Mouse (Mus musculus): ENCODE results near the gene Kdsr. TPM values are rescaled to one million over a fixed set of nuclear protein-coding genes. Genes with fewer than 3 reads are reported as not detected.

The Kdsr gene
- total RNA-seq (2021) = 31.1 and 52.3 TPM in 2 replicates
- long read RNA-seq, full-length matches to known transcripts = 46 of 57 reads
- long read RNA-seq, partial matches to known transcripts = 2 of 57 reads
- long read RNA-seq, other reads (novel, unspliced or antisense) = 9 of 57 reads

DNA sequence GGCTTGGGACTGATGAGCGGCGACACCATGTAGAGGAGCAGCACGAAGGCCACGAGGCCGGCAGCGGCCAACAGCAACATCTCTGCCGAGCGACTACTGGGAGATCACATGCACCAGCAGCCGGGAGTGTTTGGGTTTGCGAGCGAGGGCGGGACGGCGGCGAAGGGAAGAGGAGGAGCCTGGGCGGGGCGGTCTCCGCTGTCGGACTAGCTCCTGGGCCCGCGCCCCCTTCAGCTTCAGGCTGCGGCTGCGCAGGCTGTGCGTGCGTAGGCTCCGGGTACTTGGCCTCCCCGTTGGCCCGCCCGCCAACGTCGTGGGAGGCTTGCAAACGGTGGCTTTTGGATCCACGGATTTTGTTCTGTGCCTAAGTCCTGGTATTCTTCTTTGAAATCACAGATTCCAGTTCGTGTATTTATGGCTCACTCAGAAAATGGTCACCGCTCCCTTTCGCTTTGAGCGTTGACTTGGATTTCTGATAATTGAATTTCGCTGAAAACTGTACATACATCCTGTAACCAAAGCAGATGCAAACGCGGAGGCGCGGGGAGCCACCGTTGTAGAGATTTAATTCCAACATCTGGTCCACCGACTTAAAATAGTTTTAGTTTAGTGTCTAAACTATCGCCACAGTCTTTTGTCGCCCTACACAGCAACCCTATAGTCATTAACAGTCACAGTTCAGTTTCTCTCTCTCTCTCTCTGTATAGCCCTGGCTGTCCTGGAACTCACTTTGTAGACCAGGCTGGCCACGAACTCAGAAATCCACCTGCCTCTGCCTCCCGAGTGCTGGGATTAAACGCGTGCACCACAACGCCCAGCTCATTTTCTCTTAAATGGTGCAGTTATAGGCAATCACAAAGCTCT is at the start of gene Kdsr:
Gene Kdsr (minus strand): TSS at position 156 of the 864 bp plus-strand sequence.
- peak; percentile 97 for DNase-seq

DNA sequence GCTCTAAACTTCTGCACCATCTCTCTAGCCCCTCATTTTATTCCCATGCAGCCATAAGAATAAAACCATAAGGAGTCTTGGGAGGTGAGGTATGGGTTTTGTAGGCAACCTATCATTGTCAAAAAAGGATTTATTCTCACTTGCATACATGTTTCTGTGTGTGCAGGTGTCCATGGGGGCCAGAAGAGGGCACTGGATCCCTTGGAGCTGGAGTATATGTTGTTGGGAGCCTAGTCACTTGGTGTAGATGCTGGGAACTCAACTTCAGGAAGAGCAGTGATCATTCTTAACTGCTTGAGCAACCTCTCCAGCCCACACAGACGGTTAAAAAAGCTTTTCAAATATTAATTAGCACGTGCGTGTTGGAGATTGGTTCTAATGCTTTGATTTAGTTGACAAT is 40.4 kb upstream of the Kdsr start:
- DNase-seq = no peak

DNA sequence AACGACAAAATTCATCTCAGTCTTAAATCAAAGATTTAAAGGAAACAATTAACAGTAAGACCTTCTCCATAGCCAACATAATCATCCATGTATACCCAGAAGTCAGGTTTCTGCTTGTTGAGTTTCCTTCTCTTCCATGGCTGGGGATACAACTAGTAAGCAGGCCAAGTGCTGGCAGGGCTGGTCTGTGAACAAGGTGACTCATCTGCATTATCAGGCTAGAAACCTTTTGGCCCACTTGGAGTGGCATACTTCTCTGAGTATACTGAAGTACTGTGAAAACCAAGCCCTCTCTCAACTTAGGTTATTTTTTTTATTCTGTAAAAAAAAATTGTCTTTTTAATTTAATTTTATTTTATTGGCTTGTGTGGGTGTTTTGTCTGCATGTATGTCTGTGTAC is 39.9 kb upstream of the Kdsr start:
- no peak for DNase-seq

DNA sequence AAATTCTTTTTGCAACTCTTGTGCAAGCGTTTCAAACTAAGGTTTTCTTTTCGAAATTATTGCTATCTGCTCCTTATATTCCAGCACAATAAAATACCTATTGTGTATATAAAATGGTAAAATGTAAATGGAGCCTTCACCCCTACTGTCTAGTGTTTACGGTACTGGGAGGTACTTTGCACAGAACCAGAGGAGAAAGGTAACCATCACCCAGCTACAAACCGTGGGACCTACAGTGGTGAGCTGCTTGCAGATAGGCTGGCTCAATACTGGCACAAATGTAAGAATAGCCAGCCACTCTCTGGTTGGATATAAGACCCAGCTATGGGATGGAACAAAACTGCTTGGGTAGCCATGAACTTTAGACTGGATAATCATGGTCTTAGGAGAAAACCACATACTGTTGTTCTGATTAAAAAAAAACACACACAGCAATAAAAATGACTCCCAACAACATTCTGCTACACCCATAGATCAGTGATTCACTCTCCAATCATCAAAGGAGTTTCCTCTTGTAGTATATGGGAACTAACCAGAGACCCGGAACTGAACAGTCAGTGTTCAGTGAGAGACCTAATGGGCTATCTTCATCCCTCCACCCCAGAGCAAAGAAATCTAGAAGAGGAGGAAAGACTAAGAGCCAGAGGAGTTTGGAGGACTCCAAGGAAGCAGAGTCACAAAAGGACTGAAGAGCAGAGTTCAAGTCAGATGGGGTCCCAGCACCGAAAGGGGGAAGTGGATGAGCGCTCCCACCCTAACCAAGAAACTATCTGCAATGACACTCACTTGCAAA is 37.7 kb upstream of the Kdsr start:
- no peak for DNase-seq

DNA sequence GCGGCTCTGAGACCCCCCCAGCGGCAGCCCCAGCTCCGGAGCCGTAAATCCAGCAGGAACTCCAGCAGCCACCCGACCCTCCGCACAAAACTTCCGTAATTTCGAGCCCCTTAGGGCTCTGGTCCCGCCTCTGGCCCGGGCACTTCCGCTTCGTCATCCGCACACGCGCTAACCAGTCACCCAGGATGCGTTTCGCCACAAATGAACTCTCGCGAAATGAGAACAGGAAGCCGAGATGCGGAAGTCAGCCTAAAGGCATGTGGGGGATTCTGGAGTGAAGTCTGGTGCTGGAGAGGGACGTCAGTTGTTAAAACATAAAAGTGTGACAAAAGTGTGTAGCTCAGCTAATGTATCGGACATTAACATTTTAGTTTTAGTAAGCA is 37.0 kb upstream of the Kdsr start, which contains the start of gene Vps4b:
Gene Vps4b (minus strand): TSS at position 187 of the 383 bp plus-strand sequence.
- DNase-seq = peak; percentile 88

DNA sequence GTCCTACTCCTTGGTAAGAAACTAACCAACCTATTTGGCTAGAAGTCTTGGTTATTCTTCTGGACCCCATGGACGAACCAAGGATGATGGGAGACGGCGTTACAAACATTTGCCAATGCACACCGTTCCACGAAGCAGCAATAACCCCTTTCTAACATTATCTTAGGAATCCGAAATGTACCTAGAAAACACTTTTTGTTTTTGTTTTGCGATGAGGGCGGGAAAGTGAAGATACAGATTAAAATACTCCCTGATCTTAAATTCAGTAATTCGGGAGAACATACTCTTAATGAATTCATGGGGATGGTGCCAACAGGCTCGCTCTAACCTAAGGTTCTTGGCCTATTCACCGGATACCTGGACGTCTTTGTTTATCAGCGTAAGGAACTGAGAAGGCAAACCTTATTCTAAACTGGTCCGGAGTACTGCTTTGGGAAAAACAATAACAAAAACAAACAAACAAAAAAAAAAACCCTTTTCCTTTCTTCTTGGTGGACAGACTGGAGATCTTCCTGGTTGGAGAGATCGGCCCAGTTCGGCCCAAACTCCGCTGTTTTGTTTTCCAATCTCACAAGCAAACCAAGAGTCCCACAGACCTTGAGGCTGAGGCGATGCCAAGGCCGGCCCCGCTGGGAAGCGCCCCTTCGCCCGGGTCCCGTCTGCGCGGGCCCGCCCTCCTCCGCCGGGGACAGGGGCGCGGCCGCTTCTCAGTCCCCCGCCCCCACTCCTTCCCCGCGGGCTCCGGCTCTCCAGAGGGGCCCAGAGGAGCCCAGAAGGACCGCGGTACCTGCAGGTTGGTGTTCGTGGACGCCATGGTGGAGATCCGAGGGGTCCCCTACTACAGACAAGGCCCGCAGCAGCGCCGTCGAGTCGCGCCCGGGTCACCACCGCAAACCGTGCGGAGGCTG is 36.4 kb upstream of the Kdsr start:
- peak; percentile 63 for DNase-seq

DNA sequence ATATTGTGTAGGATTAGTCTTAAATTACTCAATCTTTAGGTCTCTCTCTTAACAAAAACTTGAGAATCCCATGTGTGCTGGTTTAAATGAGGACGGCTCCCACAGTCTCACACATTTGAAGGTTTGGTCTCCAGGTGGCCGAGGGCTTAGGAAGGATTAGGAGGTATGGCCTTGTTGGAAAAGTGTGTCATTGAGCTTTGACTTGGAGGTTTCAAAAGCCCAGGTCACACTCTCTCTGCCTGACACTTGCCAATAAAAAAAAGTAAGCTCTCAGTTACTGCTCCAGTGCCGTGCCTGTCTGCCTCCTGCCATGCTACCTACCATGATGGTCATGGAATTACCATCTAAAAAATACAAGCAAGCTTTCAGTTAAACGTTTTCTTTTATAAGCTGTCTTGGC is 15.4 kb upstream of the Kdsr start:
- DNase-seq = no peak

DNA sequence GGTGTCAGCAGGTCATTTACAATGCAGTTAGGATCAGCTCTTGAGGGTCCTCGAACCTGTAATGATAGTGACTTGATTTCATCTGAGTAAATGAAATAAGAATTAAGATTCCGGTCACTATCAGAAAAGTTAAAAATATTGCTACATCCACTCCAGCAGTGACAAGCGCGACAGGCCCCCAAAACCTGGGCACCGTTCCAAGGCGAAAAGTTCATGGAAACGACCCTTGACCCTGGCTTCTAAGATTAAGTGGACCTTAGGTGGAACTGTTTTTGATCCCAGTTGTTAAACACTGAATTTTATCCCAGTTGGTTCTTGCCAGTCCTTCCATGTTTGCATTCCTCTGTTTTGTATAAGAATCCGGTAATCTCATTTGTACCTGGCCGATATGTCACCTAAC is 14.6 kb upstream of the Kdsr start:
- DNase-seq = no peak

DNA sequence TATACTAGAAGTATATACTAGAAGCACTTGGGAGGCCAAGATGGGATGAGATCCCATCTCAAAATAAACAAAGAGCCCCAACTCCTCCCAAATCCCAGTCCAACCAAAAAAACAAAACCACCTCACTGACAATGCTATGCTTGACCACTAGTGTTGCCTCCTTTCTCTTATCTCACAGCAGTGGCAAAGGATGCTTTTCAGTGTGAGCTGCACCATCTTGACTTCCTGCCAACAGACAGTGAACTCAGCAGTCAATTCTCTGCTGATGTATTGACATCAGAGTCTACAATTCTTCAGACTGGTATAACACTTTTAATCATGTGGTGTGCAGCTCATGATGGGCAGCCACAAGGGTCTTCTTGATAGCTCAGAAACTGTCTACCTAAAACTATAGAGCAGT is 9.2 kb upstream of the Kdsr start:
- no peak for DNase-seq

DNA sequence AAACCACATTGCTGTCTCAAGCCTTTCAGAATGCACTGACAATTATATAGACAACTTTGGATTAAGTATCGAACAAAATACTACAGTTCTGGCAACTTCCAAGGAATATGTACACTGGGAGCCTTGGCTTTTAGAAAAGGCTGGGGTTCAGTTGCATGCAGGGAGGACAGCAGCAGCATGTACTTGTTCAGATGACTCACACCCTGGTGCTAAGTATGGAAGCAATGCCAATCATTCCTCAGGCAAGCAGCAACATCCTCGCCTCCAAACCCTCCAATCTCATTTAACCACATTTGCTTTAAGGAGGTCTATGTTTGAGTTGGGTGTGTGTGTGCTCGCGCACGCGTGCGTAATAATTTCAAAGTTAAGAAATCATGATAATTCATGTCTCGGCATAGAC is 6.2 kb upstream of the Kdsr start:
- DNase-seq = no peak

DNA sequence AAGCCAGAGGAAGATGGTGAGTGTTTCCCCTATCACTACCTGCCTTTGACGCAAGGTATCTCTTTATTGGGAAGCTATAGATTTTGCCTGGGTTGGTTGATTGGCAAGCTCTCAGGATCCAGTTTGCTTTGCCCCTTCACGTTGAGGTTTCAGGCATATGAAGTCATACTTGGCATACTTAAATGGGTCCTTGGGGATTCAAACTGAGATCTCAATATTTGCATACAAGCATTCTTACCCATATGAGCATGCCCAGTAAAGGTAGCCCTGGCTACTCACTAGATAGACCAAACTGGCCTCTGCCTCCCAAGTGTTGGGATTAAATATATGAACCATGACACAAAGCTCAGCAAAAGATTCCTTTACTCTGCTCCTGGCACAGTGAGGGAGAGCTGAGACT is 5.3 kb upstream of the Kdsr start:
- DNase-seq = no peak

DNA sequence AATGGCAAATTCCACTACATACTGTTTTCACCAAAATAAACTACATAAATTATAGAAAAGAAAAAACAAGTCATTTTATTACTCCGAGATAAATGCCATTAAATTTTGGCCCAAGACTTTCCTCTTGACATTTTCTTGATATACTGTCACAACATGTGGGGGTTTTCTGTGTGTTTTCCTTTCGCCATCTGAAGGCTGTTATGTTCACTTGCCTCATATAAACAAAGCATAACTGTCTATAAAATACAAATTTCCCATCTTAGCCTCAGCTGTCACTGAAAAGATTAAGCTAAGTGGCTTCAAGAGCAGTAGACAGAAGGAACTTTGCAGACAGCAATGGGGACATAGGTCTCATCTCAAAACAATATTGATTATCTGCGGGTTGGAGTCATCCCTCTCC is 4.8 kb upstream of the Kdsr start:
- no peak for DNase-seq

DNA sequence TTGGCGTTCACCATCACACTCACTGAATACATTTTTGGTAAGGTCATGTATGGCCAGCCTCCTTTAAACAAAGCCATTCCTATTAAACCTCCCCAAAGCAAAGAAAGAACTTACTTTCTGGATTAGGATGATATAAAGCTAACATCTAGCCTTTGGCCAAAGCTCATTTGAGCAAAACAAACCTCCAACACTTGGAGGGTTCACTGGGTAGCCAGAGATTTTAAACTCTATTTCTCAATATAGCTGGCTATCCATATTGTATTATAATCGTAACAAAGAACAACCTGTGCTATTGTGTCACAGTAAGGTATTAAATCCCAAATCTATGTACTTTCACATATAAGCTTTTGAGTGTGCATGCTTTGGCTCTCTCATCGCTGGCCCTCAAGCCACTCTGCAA is 1.2 kb upstream of the Kdsr start:
- no peak for DNase-seq

DNA sequence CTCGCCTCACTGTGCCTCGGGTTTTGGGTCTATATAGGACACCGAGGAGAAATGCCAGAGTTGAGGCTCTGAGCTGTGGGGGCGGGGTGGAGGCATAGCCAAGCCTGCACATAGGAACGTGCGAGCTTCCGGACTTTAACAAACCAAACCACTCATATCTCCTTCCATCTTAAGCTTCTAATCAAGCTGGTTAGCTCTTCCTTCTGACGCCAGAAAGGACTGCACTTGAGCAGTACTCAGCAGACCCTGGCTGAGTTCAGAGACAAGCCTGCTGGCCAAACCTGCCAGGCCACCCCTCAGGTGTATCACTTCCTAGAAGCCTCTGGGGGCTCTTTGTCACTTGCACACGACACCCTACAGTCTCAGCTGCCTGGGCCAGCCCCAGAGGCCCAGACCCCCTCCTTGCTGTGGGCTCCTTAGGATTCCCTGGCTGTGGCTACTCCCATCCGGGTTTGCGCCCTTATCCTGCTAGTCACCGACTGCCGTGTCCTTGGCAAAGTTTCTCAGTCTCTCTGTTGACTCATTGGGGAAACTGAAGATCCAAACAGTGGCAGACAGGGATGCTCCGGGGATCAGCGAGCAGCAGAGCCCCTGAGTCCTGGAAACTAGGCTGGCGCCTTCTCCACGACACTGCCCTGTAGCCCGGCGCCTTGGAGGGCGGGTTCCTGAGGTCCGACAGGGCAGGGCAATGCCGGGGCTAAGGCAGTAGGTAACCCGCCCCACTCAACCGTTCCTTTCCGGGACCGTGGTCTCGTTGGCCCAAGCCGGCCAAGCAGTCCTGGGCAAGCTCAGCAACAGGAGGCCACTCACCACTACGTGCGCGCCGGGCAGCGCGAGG is 574 bp downstream of the Kdsr start:
- DNase-seq = peak; percentile 42

DNA sequence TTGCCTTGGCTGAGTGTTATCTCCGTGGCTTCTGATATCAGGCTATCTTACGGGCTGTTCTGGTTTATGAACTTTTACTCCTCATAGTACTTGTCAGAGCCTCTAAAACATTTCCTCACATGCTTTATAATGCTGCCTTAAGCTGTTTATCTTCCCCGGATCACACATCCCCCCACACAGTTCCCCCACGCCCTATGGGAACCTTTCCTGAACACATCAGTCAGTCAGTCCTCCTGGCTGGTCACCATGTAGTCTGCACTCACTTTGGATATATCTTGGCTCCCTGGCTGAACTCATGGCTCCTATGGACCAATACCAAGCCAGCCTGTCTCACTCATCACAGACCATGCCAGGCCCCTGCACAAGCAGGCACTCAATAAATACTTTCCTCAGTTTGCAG is 2.9 kb downstream of the Kdsr start:
- no peak for DNase-seq

DNA sequence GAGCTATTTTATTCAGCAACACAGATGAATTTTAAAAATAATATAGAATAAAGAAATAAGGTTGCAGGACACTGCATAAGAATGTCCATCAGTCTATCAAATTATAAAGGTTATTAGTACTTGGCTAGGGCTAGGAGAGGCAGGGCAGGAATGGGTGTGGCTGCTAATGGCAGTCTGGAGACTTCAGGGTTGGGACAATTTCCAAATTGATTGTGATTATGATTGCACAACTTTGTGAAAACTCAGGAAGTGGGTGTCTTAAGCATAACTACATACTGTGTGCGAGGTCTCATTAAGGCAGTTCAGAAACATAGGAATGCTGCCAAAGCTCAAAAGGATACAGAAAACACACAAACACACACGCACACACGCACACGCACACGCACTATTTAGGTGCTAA is 7.5 kb downstream of the Kdsr start:
- no peak for DNase-seq

DNA sequence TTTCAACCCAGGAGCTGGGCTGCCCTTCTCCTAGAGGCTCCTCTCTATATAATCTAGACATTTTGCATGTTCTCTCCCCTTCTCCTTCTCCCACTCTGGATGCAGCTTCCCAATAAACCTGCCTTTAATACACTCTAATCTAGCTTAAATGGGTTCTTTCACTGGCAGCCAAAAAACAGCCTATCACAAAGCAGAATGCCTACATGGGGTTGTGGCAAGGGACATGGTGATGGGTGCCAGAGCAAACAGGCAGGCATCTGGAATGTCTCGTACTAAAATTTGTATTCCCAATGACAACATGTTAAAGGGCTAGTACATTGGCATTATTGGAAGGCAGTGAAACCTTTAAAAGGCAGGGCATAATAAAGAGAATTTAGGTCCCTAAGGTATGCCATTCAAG is 8.9 kb downstream of the Kdsr start:
- DNase-seq = no peak

DNA sequence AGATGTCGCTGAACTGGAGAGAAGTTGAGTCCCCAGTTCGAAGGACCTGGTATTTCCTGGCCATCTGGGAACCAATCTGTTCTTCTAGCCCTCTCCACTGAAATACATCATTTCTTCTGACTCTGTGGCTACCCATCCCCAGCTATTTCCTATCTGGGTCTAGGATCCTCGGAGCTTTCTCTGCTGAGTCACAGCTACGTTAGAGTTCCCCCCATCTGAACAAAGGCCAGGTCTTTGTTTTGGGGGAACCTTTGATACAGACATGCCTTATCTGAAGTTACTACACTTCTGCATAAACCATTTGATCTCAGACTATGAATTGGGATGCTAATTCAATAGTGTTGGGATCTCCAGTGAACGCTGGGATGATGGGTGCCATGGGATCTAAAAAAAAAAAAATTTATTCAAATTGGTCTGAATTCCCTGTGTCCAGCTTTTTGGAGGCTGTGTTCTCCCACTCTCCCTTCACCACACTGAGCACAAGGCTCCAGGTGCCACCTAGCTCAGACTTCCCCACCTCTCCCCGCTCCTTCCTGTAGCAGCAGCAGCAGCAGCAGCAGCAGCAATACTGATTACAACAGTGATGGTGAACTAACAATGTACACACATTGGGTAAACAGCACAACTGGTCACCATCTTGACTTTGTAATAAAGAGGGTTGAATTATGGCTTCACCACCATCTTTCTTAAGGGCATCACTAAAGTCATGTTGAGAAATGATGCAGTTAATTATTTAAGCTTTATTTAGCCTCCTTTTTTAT is 10.8 kb downstream of the Kdsr start:
- no peak for DNase-seq

DNA sequence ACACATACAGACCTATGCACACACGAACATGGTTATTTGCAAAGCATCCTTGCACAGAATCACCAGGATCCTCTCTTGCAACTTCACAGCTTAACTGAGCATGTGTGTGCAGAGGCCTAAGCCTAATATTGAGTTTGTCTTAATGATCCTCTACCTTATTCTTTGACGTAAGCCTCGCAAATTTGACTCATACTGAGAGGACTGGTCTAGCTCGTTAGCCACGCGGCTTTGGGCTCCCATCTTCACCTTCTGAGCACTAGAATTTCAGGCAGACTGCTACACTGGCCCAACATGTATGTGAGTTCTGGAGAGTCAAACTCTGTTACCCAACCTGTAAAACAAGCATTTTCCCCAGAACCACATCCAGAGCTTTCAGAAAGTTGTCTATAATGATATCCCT is 16.5 kb downstream of the Kdsr start:
- DNase-seq = no peak

DNA sequence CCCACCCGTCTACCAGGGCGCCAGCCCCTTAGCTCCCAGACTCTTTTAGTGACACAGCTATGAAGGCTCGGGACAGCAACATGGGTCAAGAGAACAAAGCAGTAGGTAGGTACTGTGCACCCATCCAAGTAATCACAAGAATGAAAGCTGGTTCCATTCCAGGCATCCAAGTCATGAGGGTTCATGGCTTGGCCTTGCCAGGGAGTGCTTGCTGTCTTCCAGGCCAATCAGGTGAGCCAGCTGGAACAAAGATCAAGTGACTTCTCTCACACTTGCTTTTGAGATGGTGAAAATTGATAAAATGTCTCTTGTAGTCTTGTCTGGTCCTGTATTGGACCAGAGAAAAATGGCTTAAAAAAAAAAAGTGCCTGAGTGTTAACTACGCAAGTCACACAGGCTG is 18.8 kb downstream of the Kdsr start:
- DNase-seq = peak; percentile 5

DNA sequence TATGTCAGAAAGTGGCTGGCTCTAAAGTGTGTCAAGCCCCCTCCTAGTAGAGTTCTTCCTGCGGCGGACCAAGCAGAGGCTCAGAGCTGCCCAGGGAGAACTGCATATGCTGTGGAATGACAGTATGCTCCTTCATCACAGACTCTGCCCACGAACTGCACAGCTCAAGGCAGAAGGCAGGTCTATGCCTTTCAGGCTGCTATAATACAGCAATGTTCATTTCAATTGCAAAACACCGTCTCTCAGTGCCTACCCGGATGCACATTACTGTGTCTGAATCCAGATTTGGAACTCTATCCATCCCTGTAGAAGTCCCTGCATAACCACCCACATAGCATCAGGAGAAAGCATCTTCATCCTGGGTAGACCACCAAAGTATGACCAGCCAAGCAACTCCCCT is 19.7 kb downstream of the Kdsr start:
- DNase-seq = no peak
